Mouse (Mus musculus): ENCODE measurements around the gene Crtc1. TPM values are rescaled to one million over a fixed set of nuclear protein-coding genes. Genes with fewer than 3 reads are reported as not detected.

The Crtc1 gene
- polyA plus RNA-seq, 1 experiment: 9.6 TPM

DNA sequence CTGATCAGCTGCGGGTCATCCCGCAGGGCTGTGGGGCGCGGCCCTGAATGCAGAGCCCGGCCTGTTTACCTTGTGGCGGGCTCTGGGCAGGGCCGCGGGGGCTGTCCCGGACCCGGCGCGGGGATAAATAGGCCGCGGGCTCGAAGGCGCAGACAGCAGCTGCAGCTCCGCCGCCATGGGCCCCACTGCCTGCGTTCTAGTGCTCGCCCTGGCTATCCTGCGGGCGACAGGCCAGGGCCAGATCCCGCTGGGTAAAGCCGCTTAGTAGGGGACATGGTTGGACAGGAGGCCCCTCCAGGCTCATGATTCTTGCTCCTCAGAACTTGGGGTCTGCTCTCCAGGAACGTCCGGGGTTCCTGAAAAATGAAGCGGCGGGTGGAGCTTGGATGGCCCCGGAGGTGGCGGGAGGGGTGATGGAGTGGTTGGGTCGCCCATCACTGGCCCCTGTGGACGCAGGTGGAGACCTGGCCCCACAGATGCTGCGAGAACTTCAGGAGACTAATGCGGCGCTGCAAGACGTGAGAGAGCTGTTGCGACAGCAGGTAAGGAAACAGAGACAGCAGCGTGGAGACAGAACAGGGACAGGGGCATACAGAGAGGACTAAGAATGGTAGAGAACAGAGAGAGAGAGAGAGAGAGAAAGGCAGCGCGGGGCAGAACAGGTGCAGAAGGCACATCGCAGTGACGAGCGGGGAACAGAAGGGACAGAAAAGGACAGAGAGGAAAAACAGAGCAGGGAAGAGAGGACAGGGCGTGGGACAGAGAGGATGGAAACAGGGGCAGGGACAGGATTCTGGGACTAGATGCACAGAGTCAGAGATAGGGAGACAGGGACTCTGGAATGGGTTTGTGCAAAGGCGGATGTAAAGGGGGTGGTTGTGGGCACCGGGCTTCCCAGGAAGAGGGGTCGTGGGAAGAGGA, 65.7 kb downstream of the Crtc1 start, which contains the start of gene Comp:
Gene Comp (plus strand): TSS at position 162 of the 921 bp plus-strand sequence.
- no peaks in the 10 kb centered on the region for H3K36me3 ChIP-seq (ENCODE audit: control insufficient read depth, insufficient read depth)
- H3ac ChIP-seq (ENCODE audit: control insufficient read depth, insufficient read length): no peak within 1 kb of the TSS
- H3K27me3 ChIP-seq (ENCODE audit: control insufficient read depth, insufficient read depth, insufficient read length): peaks cover 44% of the 10 kb centered on the region
- TF ChIP-seq SRF (IDR thresholded peaks at IDR 0.05; ENCODE audit: control insufficient read depth, insufficient read length, low read depth) (no peak), MYOD1 (IDR thresholded peaks at IDR 0.05; ENCODE audit: control insufficient read depth in 1 of 3, insufficient read length in 2 of 3, low read depth in 2 of 3) (peak in 2 of 3 experiments; percentile 13 to 56), MYOG (IDR thresholded peaks at IDR 0.05; ENCODE audit: control insufficient read depth in 1 of 3, insufficient read depth in 1 of 3, insufficient read length in 2 of 3, low read depth in 2 of 3) (peak in 2 of 3 experiments; percentile 33 to 50), TCF12 (IDR thresholded peaks at IDR 0.05; ENCODE audit: insufficient read depth, poor library complexity, severe bottlenecking) (no peak), MAX (IDR thresholded peaks at IDR 0.05; ENCODE audit: low read depth) (no peak), TCF3 (IDR thresholded peaks at IDR 0.05; ENCODE audit: insufficient read length, low read depth) (no peak), POLR2AphosphoS2 (IDR thresholded peaks at IDR 0.05; ENCODE audit: insufficient read length, low read depth) (no peak), REST (IDR thresholded peaks at IDR 0.05; ENCODE audit: insufficient read depth, insufficient read length) (no peak), USF1 (IDR thresholded peaks at IDR 0.05; ENCODE audit: low read depth) (no peak), E2F4 (IDR thresholded peaks at IDR 0.05; ENCODE audit: insufficient read depth) (no peak), CEBPB (IDR thresholded peaks at IDR 0.05; ENCODE audit: insufficient read depth, poor library complexity, severe bottlenecking) (no peak), POLR2A (IDR thresholded peaks at IDR 0.05; ENCODE audit: insufficient read length, low read depth) (no peak)
- H3K4me3 ChIP-seq: peak within 1 kb of the TSS; percentile 8
- H3K79me2 ChIP-seq (ENCODE audit: control insufficient read depth, insufficient read depth): no peaks in the 10 kb centered on the region
- peak within 1 kb of the TSS; percentile 86 for H3K4me2 ChIP-seq (ENCODE audit: low read depth)

- H3K27me3 ChIP-seq (ENCODE audit: control insufficient read depth, insufficient read depth, insufficient read length): peaks cover 44% of the 10 kb centered on the region
- H3ac ChIP-seq (ENCODE audit: control insufficient read depth, insufficient read length): no peak overlapping the region
- no peak overlapping the region for H3K4me2 ChIP-seq (ENCODE audit: low read depth)
Observed at GRCm38 (mm10) chr8:70371951-70372350, 67.4 kb downstream of the Crtc1 start.

DNA sequence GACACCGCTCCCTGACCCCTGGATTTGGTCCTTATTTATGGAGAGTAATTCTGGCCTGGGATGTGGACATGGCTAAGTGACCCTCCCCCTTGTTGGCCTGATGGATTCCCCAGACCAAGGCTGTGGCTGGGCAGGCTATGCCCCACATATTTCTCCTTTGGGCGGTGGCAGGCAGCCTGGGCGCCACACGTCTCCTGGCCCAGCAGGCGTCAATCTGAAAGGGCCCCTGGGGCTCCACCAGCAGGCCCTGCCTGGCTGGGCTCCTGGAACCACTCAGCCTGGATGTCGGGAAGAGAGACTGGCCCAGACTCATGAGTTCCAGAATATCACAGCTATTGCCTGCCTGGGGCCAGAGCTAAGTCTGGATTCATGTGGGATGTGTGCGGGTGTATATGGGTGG, 68.9 kb downstream of the Crtc1 start:
- Histone ChIP-seq H3K79me2 (ENCODE audit: control insufficient read depth, insufficient read depth) (no peaks in the 10 kb centered on the region), H3K27me3 (ENCODE audit: control insufficient read depth, insufficient read depth, insufficient read length) (peaks cover 37% of the 10 kb centered on the region)
- TF ChIP-seq MAX (IDR thresholded peaks at IDR 0.05; ENCODE audit: low read depth) (no peak), MYOD1 (IDR thresholded peaks at IDR 0.05; ENCODE audit: control insufficient read depth in 1 of 3, insufficient read length in 2 of 3, low read depth in 2 of 3) (no peak), TCF12 (IDR thresholded peaks at IDR 0.05; ENCODE audit: insufficient read depth, poor library complexity, severe bottlenecking) (no peak), CEBPB (IDR thresholded peaks at IDR 0.05; ENCODE audit: insufficient read depth, poor library complexity, severe bottlenecking) (no peak), POLR2AphosphoS2 (IDR thresholded peaks at IDR 0.05; ENCODE audit: insufficient read length, low read depth) (no peak), TCF3 (IDR thresholded peaks at IDR 0.05; ENCODE audit: insufficient read length, low read depth) (no peak), REST (IDR thresholded peaks at IDR 0.05; ENCODE audit: insufficient read depth, insufficient read length) (no peak), E2F4 (IDR thresholded peaks at IDR 0.05; ENCODE audit: insufficient read depth) (no peak), USF1 (IDR thresholded peaks at IDR 0.05; ENCODE audit: low read depth) (no peak)

More at GRCm38 (mm10) chr8:70371951-70372350, 67.4 kb downstream of the Crtc1 start:
- no peaks in the 10 kb centered on the region for H3K36me3 ChIP-seq (ENCODE audit: control insufficient read depth, insufficient read depth)
- H3K4me3 ChIP-seq: no peak overlapping the region
- no peaks in the 10 kb centered on the region for H3K79me2 ChIP-seq (ENCODE audit: control insufficient read depth, insufficient read depth)
- TF ChIP-seq POLR2AphosphoS2 (IDR thresholded peaks at IDR 0.05; ENCODE audit: insufficient read length, low read depth) (no peak), POLR2A (IDR thresholded peaks at IDR 0.05; ENCODE audit: insufficient read length, low read depth) (no peak), TCF12 (IDR thresholded peaks at IDR 0.05; ENCODE audit: insufficient read depth, poor library complexity, severe bottlenecking) (no peak), SRF (IDR thresholded peaks at IDR 0.05; ENCODE audit: control insufficient read depth, insufficient read length, low read depth) (no peak), TCF3 (IDR thresholded peaks at IDR 0.05; ENCODE audit: insufficient read length, low read depth) (no peak), E2F4 (IDR thresholded peaks at IDR 0.05; ENCODE audit: insufficient read depth) (no peak), REST (IDR thresholded peaks at IDR 0.05; ENCODE audit: insufficient read depth, insufficient read length) (no peak), MAX (IDR thresholded peaks at IDR 0.05; ENCODE audit: low read depth) (no peak), MYOG (IDR thresholded peaks at IDR 0.05; ENCODE audit: control insufficient read depth in 1 of 3, insufficient read depth in 1 of 3, insufficient read length in 2 of 3, low read depth in 2 of 3) (no peak), MYOD1 (IDR thresholded peaks at IDR 0.05; ENCODE audit: control insufficient read depth in 1 of 3, insufficient read length in 2 of 3, low read depth in 2 of 3) (no peak), USF1 (IDR thresholded peaks at IDR 0.05; ENCODE audit: low read depth) (no peak), CEBPB (IDR thresholded peaks at IDR 0.05; ENCODE audit: insufficient read depth, poor library complexity, severe bottlenecking) (no peak)

DNA sequence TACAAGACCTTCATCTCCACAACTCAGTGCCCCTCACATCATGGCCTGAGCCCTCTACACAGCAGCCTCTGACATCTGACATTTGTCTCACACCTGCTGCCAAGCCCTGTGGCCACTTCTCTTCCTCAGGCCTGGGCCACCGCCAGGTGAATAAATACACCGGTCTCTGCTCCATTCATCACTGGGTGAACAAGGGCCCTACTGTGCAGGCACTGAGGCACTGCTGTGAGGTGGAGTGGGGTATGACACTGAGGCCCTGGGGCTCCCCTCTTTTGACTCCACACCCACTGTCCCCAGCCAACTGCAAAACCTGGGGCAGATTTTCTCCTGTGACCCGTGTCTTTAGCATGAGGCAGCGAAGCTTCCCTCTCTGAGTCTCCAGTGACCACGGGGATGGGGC, 72.8 kb downstream of the Crtc1 start:
- H3K27me3 ChIP-seq (ENCODE audit: control insufficient read depth, insufficient read depth, insufficient read length): peaks cover 11% of the 10 kb centered on the region
- no peak overlapping the region for H3K4me3 ChIP-seq
- H3K4me2 ChIP-seq (ENCODE audit: low read depth): no peak overlapping the region
- no peak overlapping the region for H3ac ChIP-seq (ENCODE audit: control insufficient read depth, insufficient read length)
- TF ChIP-seq MAX (IDR thresholded peaks at IDR 0.05; ENCODE audit: low read depth) (no peak), TCF3 (IDR thresholded peaks at IDR 0.05; ENCODE audit: insufficient read length, low read depth) (no peak), SRF (IDR thresholded peaks at IDR 0.05; ENCODE audit: control insufficient read depth, insufficient read length, low read depth) (no peak), TCF12 (IDR thresholded peaks at IDR 0.05; ENCODE audit: insufficient read depth, poor library complexity, severe bottlenecking) (no peak), POLR2AphosphoS2 (IDR thresholded peaks at IDR 0.05; ENCODE audit: insufficient read length, low read depth) (no peak), MYOG (IDR thresholded peaks at IDR 0.05; ENCODE audit: control insufficient read depth in 1 of 3, insufficient read depth in 1 of 3, insufficient read length in 2 of 3, low read depth in 2 of 3) (no peak), USF1 (IDR thresholded peaks at IDR 0.05; ENCODE audit: low read depth) (no peak), E2F4 (IDR thresholded peaks at IDR 0.05; ENCODE audit: insufficient read depth) (no peak), REST (IDR thresholded peaks at IDR 0.05; ENCODE audit: insufficient read depth, insufficient read length) (no peak), MYOD1 (IDR thresholded peaks at IDR 0.05; ENCODE audit: control insufficient read depth in 1 of 3, insufficient read length in 2 of 3, low read depth in 2 of 3) (no peak), CEBPB (IDR thresholded peaks at IDR 0.05; ENCODE audit: insufficient read depth, poor library complexity, severe bottlenecking) (no peak)
- no peaks in the 10 kb centered on the region for H3K36me3 ChIP-seq (ENCODE audit: control insufficient read depth, insufficient read depth)
- H3K79me2 ChIP-seq (ENCODE audit: control insufficient read depth, insufficient read depth): no peaks in the 10 kb centered on the region

More for the DNA sequence above, 68.9 kb downstream of the Crtc1 start:
- no peak overlapping the region for H3K4me2 ChIP-seq (ENCODE audit: low read depth)
- no peak overlapping the region for H3ac ChIP-seq (ENCODE audit: control insufficient read depth, insufficient read length)
- no peaks in the 10 kb centered on the region for H3K36me3 ChIP-seq (ENCODE audit: control insufficient read depth, insufficient read depth)
- no peak overlapping the region for H3K4me3 ChIP-seq
